Mouse (Mus musculus) lung, postnatal 0 days (tissue): ENCODE data around the gene Npm3. TPM values are rescaled to one million over a fixed set of nuclear protein-coding genes. Genes with fewer than 3 reads are reported as not detected.

Experiments
- ATAC-seq: fragments of 200-750 bp; cut with Nextera tagmentation; 2 replicates; pipeline ENCODE4 v1.8.0; 2017; ENCODE audit warnings: moderate library complexity
- DNase-seq: peaks from one replicate; pipeline ENCODE4 v3.0.0-alpha.2; 2016; ENCODE audit warnings: low spot score
- H3K27ac ChIP-seq: fragments of 300-500 bp; sonication (generic); 2 replicates; pipeline ENCODE4 v1.5.1; 2014; ENCODE audit warnings: antibody characterized with exemption, mild to moderate bottlenecking, low read length, mixed read lengths
- H3K27me3 ChIP-seq: fragments of 300-500 bp; sonication (generic); replicated peaks from 2 replicates; pipeline ENCODE4 v1.6.1; 2014; ENCODE audit warnings: low read length, mixed read lengths; ENCODE audit not compliant: insufficient read depth
- H3K36me3 ChIP-seq: fragments of 300-500 bp; sonication (generic); 2 replicates; pipeline ENCODE4 v1.6.1; 2014; ENCODE audit warnings: low read length, mixed read lengths; ENCODE audit not compliant: insufficient read depth
- H3K4me1 ChIP-seq: fragments of 300-500 bp; sonication (generic); 2 replicates; pipeline ENCODE4 v1.6.1; 2014; ENCODE audit warnings: antibody characterized with exemption, low read depth, low read length, mixed read lengths; ENCODE audit not compliant: insufficient read depth
- H3K4me2 ChIP-seq: fragments of 300-500 bp; sonication (generic); replicated peaks from 2 replicates; pipeline ENCODE4 v1.6.1; 2014; ENCODE audit warnings: low read depth, mild to moderate bottlenecking, low read length, moderate library complexity, mixed read lengths
- H3K4me3 ChIP-seq: fragments of 300-500 bp; sonication (generic); 2 replicates; pipeline ENCODE4 v1.5.1; 2014; ENCODE audit warnings: low read depth, low read length
- H3K9ac ChIP-seq: fragments of 300-500 bp; sonication (generic); replicated peaks from 2 replicates; pipeline ENCODE4 v1.6.1; 2014; ENCODE audit warnings: low read depth, mild to moderate bottlenecking
- H3K9me3 ChIP-seq: fragments of 300-500 bp; sonication (generic); 2 replicates; pipeline ENCODE4 v1.6.1; 2016; ENCODE audit warnings: low read length, mixed read lengths
- CTCF ChIP-seq: IDR thresholded peaks from 2 replicates; pipeline ENCODE4 v1.5.1; 2016; ENCODE audit warnings: antibody characterized with exemption, mild to moderate bottlenecking
- EP300 ChIP-seq: IDR thresholded peaks from 2 replicates; pipeline ENCODE4 v1.6.1; 2016; ENCODE audit warnings: antibody characterized with exemption, mild to moderate bottlenecking, control low read depth
- WGBS: fragments of 180-500 bp; shearing (Covaris S2); extraction: QIAGEN DNeasy Blood & Tissue Kit; methylation state at CpG from one replicate; pipeline ENCODE4 v1.1.7; 2014; 5-methylcytosine and 5-hydroxymethylcytosine counted together
- polyA plus RNA-seq: library from polyadenylated mRNA; unstranded; fragments of >200 nt; fragmentation: Nextera tagmentation; extraction: Ambion mirVana; gene quantifications from 2 replicates; pipeline ENCODE4 v1.2.1, GENCODE M21; 2015

Npm3 gene
- polyA plus RNA-seq, 1 experiment from 2014 or later, result 7.7 TPM

- Histone ChIP-seq H3K4me2 (peak overlapping the region; percentile 47), H3K4me3 (peak overlapping the region; percentile 5; the same call in 1 of the 2 replicates), H3K4me1 (peaks cover 7% of the 10 kb centered on the region; the same call in 1 of the 2 replicates), H3K9ac (no peak overlapping the region), H3K27ac (no peak overlapping the region), H3K36me3 (no peaks in the 10 kb centered on the region), H3K9me3 (no peaks in the 10 kb centered on the region), H3K27me3 (peaks cover 62% of the 10 kb centered on the region)
- WGBS, result 20% methylated on average over 22 of the region's 23 CpGs
- ATAC-seq, result 0 out of 2 replicates have a peak, but pooled peaks have one; percentile 13
- DNase-seq, result no peak
- TF ChIP-seq EP300, result no peak
- no peak for TF ChIP-seq CTCF
Observed at GRCm38 (mm10) chr19:45737208-45737845, 12.1 kb downstream of the Npm3 start.

- Histone ChIP-seq H3K27ac (no peak overlapping the region), H3K4me1 (0 out of 2 replicates have a peak, but pooled peaks cover 5% of the 10 kb centered on the region), H3K9ac (no peak overlapping the region), H3K36me3 (no peaks in the 10 kb centered on the region), H3K9me3 (no peaks in the 10 kb centered on the region), H3K4me2 (peak overlapping the region; percentile 47), H3K27me3 (peaks cover 57% of the 10 kb centered on the region), H3K4me3 (peak overlapping the region; percentile 5; the same call in 1 of the 2 replicates)
- DNase-seq (peak; percentile 58), ATAC-seq (peak; percentile 78)
- TF ChIP-seq EP300 (no peak), CTCF (no peak)
- WGBS, result 5% methylated on average over 28 of the region's 28 CpGs
Observed at GRCm38 (mm10) chr19:45736855-45737207, 12.6 kb downstream of the Npm3 start.

DNA sequence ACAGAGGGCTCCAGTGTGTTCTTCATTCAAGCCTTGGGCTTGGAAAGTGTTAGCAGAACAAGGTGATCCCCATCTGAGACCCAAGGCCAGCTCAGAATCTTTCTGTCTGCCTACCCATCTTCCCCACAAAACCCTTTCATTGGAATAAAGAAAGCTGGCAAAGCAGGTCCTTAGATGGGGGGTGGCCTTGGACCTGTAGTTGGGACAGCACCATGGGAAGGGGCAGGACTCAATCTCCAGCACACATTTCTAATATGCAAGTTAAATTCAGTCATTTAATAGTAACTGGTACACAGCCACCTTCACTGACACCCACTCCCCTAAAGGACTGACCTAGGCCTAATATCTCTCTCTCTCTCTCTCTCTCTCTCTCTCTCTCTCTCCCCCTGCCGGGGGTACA is 13.2 kb downstream of the Npm3 start:
- no peak overlapping the region for H3K4me3 ChIP-seq
- H3K27me3 ChIP-seq, result peaks cover 53% of the 10 kb centered on the region
- 0 out of 2 replicates have a peak, but pooled peaks cover 5% of the 10 kb centered on the region for H3K4me1 ChIP-seq
- H3K9ac ChIP-seq, result no peak overlapping the region
- 67% methylated on average over 1 of the region's 1 CpGs for WGBS
- H3K36me3 ChIP-seq, result no peaks in the 10 kb centered on the region
- H3K9me3 ChIP-seq, result no peaks in the 10 kb centered on the region
- no peak overlapping the region for H3K27ac ChIP-seq
- ATAC-seq (no peak), DNase-seq (no peak)
- no peak overlapping the region for H3K4me2 ChIP-seq
- TF ChIP-seq EP300, result no peak
- no peak for TF ChIP-seq CTCF

GRCm38 (mm10) chr19:45734762-45735161 is 14.6 kb downstream of the Npm3 start:
- H3K27ac ChIP-seq, result no peak overlapping the region

DNA sequence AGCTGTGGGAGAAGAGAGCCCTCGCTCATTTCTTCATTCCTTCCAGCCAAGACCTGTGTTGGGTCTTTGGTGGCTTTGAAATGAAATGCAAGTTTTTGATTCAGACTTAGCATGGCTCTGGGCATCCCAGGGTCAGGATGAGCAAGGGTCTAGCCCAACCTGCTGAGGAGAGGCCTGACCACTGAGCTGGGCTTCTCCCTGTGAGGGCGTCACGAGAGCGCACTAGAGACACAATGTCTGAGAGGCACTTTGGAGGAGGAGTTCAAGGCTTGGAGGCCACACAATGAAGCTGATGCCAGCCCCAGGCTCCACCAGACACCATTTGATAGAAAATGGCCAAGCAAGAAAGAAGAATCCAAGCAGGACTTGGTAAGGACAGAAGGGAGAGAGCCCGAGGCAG is 15.2 kb downstream of the Npm3 start:
- DNase-seq (no peak), ATAC-seq (no peak)
- H3K36me3 ChIP-seq, result no peaks in the 10 kb centered on the region
- H3K9ac ChIP-seq, result no peak overlapping the region
- WGBS, result 72% methylated on average over 5 of the region's 5 CpGs
- no peak overlapping the region for H3K27ac ChIP-seq
- no peak overlapping the region for H3K4me2 ChIP-seq
- no peak for TF ChIP-seq CTCF
- TF ChIP-seq EP300, result no peak
- peaks cover 41% of the 10 kb centered on the region for H3K27me3 ChIP-seq
- H3K4me3 ChIP-seq, result no peak overlapping the region
- no peaks in the 10 kb centered on the region for H3K9me3 ChIP-seq
- 0 out of 2 replicates have a peak, but pooled peaks cover 5% of the 10 kb centered on the region for H3K4me1 ChIP-seq

More at GRCm38 (mm10) chr19:45734762-45735161, 14.6 kb downstream of the Npm3 start:
- Histone ChIP-seq H3K9ac (no peak overlapping the region), H3K36me3 (no peaks in the 10 kb centered on the region), H3K4me1 (0 out of 2 replicates have a peak, but pooled peaks cover 5% of the 10 kb centered on the region), H3K9me3 (no peaks in the 10 kb centered on the region), H3K27me3 (peaks cover 47% of the 10 kb centered on the region), H3K4me2 (no peak overlapping the region), H3K4me3 (no peak overlapping the region)
- WGBS, result 57% methylated on average over 7 of the region's 7 CpGs
- TF ChIP-seq CTCF (no peak), EP300 (no peak)
- no peak for DNase-seq
- ATAC-seq, result no peak

- no peak overlapping the region for H3K4me3 ChIP-seq
- ATAC-seq (no peak), DNase-seq (no peak)
- H3K36me3 ChIP-seq, result no peaks in the 10 kb centered on the region
- H3K9me3 ChIP-seq, result no peaks in the 10 kb centered on the region
- WGBS, result 26% methylated on average over 10 of the region's 10 CpGs
- TF ChIP-seq CTCF, result no peak
- H3K4me1 ChIP-seq, result 0 out of 2 replicates have a peak, but pooled peaks cover 5% of the 10 kb centered on the region
- H3K9ac ChIP-seq, result no peak overlapping the region
- H3K27ac ChIP-seq, result no peak overlapping the region
- no peak overlapping the region for H3K4me2 ChIP-seq
- peaks cover 35% of the 10 kb centered on the region for H3K27me3 ChIP-seq
Observed at GRCm38 (mm10) chr19:45733564-45733963, 15.8 kb downstream of the Npm3 start.
